Mouse (Mus musculus): ENCODE results near the gene Csrp3.

DNA sequence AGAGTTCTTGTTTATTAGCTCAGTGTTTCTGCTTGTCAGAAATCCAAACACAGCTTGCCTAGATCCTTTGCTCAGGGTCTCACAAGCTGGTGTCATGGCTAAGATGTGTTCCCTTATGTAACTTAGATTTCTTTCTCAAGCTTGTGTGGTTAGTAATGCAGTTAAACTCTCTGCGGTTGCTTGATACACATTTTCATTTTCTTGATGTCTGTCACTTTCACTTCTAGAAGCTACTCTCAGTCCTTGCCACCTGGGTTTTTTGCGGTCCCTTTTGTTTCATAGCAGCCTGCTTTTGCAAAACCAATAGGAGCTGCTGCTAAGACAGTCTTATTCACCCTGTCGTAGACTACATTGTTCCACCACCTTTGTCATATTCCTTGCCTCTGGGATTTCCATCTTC is 52.7 kb downstream of the Csrp3 start:
- TF ChIP-seq EP300 (IDR thresholded peaks at IDR 0.05; ENCODE audit: insufficient read depth, low read depth, low read length): no peak
- TF ChIP-seq CTCF (IDR thresholded peaks at IDR 0.05; ENCODE audit: low read depth, low read length): no peak
- no peak for TF ChIP-seq POLR2A (IDR thresholded peaks at IDR 0.05; ENCODE audit: insufficient read depth, low read length)

Measured in ES-Bruce4 (cell line).